Mouse (Mus musculus) lung, postnatal 10 days (tissue): ENCODE data around the gene Ahctf1.
"Not testable (repeated sequence)": the region's sequence is repeated elsewhere in the genome, so short reads cannot be mapped to it uniquely, and the experiment has no call there.

Experiments used
- DNase-seq: peaks from one replicate; pipeline ENCODE4 v3.0.0; 2021

Gene Ahctf1

GRCm38 (mm10) chr1:179803513-179804139 is at the start of gene Ahctf1:
Ahctf1 (minus strand) TSS chr1:179803680.
- DNase-seq = peak; percentile 99

GRCm38 (mm10) chr1:179847759-179848389 is 44.4 kb upstream of the Ahctf1 start:
- peak; percentile 94 for DNase-seq

DNA sequence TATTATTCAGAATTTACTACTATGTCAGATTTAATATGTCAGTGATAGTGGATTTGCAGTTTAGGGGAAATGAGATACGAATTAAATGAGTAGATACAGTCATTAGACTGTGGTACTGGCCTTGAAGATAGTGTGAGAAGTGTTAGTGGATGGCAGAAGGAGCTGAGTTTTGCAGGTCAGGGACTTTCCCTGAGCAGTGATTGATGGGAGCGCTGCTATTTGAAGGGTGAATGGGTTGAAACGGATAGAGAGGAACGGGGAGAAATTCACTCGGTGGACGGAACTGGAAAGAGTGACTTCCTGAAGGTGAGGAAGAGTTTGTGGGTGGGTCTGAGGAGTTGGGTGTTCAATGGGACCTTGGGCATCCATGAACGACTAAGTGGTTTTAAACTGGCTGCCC is 43.7 kb upstream of the Ahctf1 start:
- no peak for DNase-seq

GRCm38 (mm10) chr1:179845832-179846499 is 42.5 kb upstream of the Ahctf1 start:
- DNase-seq = no peak

DNA sequence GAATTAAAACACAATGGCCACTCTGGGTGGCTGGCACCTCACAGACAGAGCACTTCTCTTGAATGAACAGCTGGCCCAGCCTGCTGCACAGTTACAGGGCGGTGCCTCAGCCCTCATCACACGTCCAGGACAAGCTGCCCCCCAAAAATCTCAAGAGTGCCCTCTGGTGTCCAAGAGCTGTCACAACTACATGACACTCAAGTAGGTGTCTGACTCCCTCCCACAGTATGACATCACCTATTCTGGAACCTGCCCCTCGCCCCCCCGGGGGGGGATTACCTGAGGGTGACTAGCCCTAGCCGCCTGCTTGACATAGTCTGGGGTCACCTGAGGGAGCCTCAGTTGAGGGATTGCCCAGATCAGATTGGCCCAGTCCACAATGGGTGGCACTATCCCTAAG is 41.4 kb upstream of the Ahctf1 start:
- peak; percentile 87 for DNase-seq

DNA sequence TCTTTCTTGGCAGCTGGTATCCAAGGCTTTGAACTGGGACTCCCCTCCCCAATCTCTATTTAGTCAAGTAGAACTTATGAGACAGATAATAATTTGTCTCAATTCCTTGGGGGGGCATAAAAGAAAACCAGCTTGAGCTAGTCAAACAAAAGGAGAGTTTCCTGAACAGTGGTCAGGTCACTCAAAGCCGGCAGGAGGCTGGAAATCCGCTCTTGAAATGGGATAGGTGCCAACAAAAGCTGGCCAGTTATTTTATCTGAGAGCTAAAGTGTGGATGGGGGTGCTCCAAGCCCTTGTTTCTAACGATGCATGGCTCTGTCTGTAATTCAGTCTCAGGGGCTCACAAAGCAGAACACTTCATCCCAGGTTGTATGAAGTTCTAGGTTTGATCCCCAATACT is 40.5 kb upstream of the Ahctf1 start:
- no peak for DNase-seq

- peak; percentile 59 for DNase-seq
Measured at GRCm38 (mm10) chr1:179842568-179842967, 39.1 kb upstream of the Ahctf1 start.

DNA sequence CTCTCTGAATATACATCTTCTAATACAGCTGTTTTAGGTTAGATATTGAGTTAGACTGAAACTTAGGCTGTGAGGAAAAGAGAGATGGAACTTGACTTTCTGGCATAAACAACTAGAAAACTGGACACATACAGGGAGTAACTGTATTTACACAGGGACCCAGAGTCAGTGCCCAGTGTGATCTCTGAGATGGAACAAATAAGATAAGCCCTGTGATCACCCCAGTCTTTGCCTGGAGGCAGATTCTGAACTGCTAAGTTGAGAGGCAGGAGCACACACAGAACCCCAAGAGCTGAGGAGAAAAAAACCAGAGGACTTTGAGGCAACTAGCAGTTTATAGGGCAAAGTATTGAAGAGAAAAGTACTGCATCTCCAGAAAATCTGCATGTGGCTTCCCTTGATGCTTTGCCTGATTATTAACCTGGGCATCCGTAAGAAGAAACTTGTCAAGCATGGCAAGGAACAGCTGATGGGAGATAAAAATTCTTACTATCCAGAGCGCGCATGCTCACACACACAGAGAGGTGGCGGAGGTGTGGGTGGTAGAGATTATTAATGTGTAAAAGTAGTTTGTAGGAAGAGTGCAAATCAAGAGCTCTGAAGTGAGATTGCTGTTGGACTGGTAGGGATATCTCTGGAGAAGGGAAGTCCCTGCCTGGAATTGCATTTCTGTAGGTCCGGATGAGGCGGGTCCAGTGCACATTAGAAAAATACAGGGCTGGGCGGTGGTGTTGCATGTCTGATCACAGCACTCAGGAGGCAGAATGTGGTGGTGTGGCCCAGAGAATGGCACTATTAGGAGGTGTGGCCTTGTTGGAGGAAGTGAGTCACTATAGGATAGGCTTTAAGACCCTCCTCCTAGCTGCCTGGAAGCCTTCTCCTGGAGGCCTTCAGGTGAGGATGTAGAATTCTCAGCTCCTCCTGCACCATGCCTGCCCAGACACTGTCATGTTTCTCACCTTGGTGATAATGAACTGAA is 33.2 kb upstream of the Ahctf1 start:
- no peak for DNase-seq

DNA sequence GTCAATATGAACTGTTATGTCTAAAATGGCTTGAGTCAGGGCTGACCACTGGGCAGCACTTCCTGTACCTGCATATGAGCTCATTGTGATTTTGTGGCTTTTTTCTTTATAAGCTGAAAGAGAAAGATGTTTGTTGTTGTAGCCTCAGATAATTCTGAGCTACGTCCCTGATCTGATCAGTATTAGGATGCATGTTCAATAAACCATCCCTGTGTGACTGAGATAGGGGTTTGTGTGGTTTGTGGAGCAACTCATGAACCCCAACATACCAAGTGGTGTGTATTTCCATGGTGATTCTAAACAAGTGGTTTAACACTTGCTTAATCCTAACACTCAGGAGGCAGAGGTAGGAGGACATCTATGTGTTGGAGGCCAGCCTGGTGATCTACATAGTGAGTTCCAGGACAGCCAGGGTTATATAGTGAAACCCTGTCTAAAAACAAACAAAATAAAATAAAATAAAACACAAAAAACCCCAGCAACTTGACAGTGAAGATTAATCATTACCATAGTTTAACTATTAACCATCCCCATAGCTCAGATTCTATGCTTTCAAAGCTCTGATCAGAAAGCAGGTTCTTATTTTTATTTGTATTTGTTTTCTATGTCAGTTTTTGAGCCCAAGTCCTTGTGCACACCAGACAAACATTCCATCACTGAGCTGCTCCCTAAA is 32.4 kb upstream of the Ahctf1 start:
- no peak for DNase-seq

DNA sequence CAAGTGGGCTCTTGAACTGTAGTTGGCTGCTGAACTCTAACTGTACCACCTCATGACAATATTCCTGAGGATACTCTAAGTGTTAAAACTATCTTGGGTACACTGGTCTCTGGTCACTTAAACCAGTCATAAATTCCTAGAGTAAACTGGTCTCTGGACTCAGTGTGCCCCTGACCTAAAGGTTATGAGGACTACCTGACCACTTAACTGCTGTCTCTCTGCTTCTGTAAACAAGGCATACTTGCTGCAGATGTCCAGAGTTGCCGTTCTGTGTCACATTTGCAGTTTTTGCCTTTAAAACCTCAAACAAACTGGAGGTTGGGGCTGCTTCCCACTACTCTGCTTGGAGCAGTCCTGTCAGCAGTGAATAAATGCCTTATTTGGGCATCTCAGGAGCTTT is 30.1 kb upstream of the Ahctf1 start:
- no peak for DNase-seq

GRCm38 (mm10) chr1:179832710-179833240 is 29.3 kb upstream of the Ahctf1 start:
- DNase-seq = no peak

DNA sequence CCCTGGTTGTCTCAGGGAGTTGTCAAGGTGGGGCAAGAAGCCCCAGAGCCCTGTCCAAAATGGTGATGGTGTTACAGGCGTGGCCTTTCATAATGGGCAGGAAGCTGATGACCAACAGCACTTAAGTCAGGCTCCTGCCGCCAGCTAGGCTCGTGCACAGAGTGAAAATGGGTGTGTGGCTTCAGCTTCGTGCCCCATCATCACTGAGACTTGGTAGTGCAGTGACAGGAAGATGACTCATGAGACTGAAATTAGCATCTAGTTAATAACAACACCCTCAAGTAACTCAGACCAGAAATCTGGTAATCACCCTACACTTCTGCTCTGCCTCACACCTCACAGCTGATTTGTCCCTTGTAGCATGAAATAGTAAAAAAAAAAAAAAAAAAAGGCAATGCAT is 25.4 kb upstream of the Ahctf1 start:
- no peak for DNase-seq

GRCm38 (mm10) chr1:179828051-179828450 is 24.6 kb upstream of the Ahctf1 start:
- DNase-seq = no peak

- DNase-seq = no peak
Measured at GRCm38 (mm10) chr1:179824549-179824948, 21.1 kb upstream of the Ahctf1 start.

DNA sequence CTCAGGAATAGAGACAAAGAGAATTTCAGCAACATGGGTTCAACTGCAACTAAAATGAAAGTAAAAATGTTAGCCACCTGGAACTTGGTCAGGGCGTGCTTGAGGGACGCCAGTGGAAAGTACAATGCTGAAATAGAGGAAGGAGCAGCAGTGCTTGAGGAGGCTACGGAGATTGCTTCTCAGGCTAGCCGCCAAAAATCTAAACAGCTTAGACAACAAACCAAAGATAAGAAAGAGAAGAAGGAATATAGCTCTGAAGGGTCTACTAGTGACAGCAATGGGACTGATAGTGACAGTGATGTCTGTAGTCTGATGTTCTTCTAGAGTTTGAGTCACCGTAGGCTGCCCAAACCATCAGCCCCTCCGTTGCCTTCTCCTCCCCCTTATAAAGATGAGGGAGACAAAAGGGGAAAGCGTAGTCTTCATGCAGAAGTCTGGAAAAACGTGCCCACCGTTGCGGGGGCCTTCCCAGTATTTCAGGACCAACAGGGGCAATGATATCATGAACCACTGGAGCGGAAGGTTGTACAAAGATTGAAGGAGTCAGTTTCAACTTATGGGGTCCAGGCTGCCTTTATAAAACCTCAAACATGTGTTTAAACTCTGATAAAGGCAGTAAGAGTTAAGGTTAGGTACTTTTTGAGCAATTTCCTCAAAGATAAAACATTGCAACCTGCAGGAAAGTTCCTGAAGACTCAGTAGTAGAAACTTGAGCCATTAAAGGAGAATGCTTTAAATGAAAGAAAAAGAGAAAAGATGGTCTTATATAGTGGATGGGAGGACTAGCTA is 15.2 kb upstream of the Ahctf1 start:
- not testable (repeated sequence) for DNase-seq

DNA sequence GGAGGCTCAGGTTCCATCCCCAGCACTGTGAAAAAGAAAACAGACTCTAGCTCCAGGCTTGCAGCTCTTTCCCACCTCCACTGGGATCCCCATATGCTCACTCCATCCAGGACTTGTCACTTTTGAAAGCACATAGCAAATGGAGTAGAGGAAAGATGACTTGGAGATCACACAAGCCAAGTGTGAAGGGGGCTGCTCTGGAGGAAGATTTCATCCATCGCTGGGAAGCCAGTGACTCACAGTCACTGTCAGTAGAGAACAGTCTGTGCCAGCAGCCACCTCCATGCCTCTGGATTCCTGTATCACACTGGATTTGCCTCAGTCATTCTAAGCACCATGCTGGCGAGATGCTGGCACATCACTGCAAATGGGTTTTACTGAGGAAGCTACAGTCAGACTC is 11.1 kb upstream of the Ahctf1 start:
- DNase-seq = no peak

- no peak for DNase-seq
Measured at GRCm38 (mm10) chr1:179813385-179813784, 9.9 kb upstream of the Ahctf1 start.

GRCm38 (mm10) chr1:179808300-179808699 is 4.8 kb upstream of the Ahctf1 start:
- DNase-seq = no peak

- DNase-seq = no peak
Measured at GRCm38 (mm10) chr1:179807468-179807867, 4.0 kb upstream of the Ahctf1 start.

DNA sequence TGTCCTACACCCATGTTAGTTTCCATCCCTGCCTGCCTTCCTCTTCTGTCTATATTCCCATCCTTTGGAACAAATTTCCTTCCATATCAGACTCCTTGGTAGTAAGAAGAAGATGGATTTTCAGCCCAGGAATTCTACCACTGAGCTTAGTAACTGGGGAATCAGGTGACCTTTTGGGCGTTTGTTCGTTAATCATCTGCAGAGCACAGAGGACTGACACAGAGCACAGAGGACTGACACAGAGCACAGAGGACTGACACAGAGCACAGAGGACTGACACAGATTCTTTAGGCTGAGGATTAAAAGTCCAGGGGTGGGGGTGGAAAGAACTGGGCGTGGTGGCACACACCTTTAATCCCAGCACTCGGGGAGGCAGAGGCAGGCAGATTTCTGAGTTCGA is 2.3 kb upstream of the Ahctf1 start:
- DNase-seq = no peak

DNA sequence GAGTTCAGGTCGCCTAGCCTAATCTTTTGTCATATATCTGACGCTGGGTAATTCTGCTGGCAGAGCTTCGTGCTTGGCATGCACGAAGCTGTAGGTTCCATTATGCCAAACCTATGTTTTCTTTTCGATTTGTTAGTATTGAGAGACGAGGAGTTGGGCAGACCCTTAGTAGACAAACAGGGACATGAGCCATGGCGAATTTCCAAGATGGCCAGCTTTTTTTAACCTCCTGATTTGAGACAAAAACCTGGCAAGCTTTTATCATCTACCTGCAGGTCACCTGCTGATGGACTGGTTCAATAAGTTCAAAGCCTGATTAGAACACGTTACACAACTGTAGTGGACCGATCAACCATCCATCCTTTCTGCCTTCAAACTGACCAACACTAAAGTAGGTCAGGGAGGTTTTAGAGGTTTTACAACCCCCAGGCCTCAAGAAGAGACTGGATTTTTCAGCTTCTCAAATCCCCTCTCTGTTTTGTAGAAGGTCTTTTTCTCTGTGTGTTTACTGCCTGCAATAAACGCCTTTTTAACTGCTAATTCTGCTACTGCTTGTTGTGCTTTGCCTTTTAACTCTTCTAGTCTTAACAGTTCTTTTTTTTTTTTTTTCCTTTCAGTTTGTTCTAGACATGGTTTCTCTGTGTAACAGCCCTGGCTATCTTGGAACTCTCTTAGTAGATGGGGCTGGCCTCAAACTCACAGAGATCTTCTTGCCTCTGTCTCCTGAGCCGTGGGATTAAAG is 831 bp upstream of the Ahctf1 start:
- DNase-seq = peak; percentile 34
